ENCODE assay signal across 19 mouse cellular contexts in the genomic region with DNA sequence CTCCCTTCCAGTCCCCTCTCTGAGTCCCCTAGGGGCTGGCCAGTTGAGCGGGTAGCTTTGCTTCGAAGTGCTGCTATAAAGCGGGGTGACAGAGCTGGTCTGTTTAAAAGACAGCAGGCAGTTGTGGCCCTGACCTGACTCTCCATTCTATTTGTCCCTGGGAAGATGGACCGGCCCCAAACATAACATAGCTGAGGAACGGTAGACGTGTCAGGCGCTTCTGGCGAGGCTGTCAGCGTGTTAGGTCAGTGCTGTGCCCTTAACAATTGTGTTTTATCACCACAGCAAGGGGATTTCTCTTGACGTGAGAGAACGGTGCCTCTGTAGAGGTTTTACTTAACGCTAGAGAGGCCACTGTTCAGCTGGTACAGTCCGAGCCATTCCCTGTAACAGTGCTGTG.
A peak's percentile ranks its signal among the peaks of the same experiment; 100 is the strongest.
DNase-seq lines count a peak whose midpoint lies in the region; ATAC-seq lines count a peak whose summit lies in the region.
"Had no signal": no experiment of that assay in that cellular context is flagged by ENCODE, and none has a peak within 500 bp of the region (broad histone marks: within the 10 kb centered on the region; RNA-seq: fewer than 3 reads in every experiment).

No protein-coding gene starts in this region.

- no peaks in the 10 kb centered on the region for H3K36me3 ChIP-seq in heart, embryonic 12.5 days
- H3K36me3 ChIP-seq in hindbrain, embryonic 13.5 days = no peaks in the 10 kb centered on the region
- H3K36me3 ChIP-seq in hindbrain, embryonic 16.5 days (ENCODE audit: control insufficient read depth, insufficient read depth, low read length) = no peaks in the 10 kb centered on the region
- H3K36me3 ChIP-seq: hindbrain, embryonic 15.5 days; intestine, embryonic 15.5 days; midbrain, embryonic 10.5 days; neural tube, embryonic 15.5 days had no signal

- no peaks in the 10 kb centered on the region for H3K27me3 ChIP-seq in heart, embryonic 12.5 days (replicated peaks)
- H3K27me3 ChIP-seq in hindbrain, embryonic 13.5 days = 0 out of 2 replicates have a peak, but pooled peaks cover 4% of the 10 kb centered on the region
- H3K27me3 ChIP-seq in hindbrain, embryonic 16.5 days (replicated peaks; ENCODE audit: control insufficient read depth, insufficient read depth, low read length) = no peaks in the 10 kb centered on the region
- H3K27me3 ChIP-seq: forebrain, embryonic 13.5 days; hindbrain, embryonic 15.5 days; intestine, embryonic 15.5 days; neural tube, embryonic 15.5 days had no signal

- no peaks in the 10 kb centered on the region for H3K9me3 ChIP-seq in heart, embryonic 12.5 days (replicated peaks)
- no peaks in the 10 kb centered on the region for H3K9me3 ChIP-seq in hindbrain, embryonic 13.5 days
- H3K9me3 ChIP-seq in hindbrain, embryonic 16.5 days (ENCODE audit: control insufficient read depth, low read length) = no peaks in the 10 kb centered on the region
- H3K9me3 ChIP-seq: forebrain, embryonic 13.5 days; hindbrain, embryonic 15.5 days; intestine, embryonic 15.5 days; midbrain, embryonic 10.5 days; neural tube, embryonic 15.5 days had no signal

- WGBS in heart, embryonic 12.5 days = 23% methylated on average over 13 of the region's 13 CpGs
- 46% methylated on average over 13 of the region's 13 CpGs for WGBS in hindbrain, embryonic 13.5 days
- 47% methylated on average over 13 of the region's 13 CpGs for WGBS in hindbrain, embryonic 16.5 days

- peak; percentile 48; the same call in 1 of the 2 replicates for ATAC-seq in heart, embryonic 12.5 days (ENCODE audit: insufficient number of reproducible peaks, low FRiP score)
- no peak for ATAC-seq in hindbrain, embryonic 13.5 days (ENCODE audit: low FRiP score)
- ATAC-seq in hindbrain, embryonic 16.5 days = no peak
- ATAC-seq: forebrain, embryonic 13.5 days; intestine, embryonic 15.5 days had no signal

- DNase-seq in heart, adult 9 months (ENCODE audit: low spot score in 2 of 2) = no peak
- peak; percentile 71 for DNase-seq in adrenal gland, postnatal 14 days
- DNase-seq in retina, embryonic 14.5 days (ENCODE audit: low spot score) = peak; percentile 38
- DNase-seq in spleen, adult 18-20 months = no peak
- DNase-seq: cerebellum, adult 2 months; cerebellum, postnatal 25 days; gastrocnemius, adult 2 months; kidney, adult 8-10 months; kidney, postnatal 25 days had no signal

- H3K4me2 ChIP-seq in heart, embryonic 12.5 days = peak overlapping the region; percentile 32
- H3K4me2 ChIP-seq in hindbrain, embryonic 13.5 days = no peak overlapping the region
- H3K4me2 ChIP-seq in hindbrain, embryonic 16.5 days (ENCODE audit: low read length) = no peak overlapping the region
- H3K4me2 ChIP-seq: forebrain, embryonic 13.5 days; hindbrain, embryonic 15.5 days; intestine, embryonic 15.5 days; neural tube, embryonic 15.5 days had no signal

- H3K9ac ChIP-seq in heart, embryonic 12.5 days = no peak overlapping the region
- H3K9ac ChIP-seq in hindbrain, embryonic 13.5 days = peak overlapping the region; percentile 43; the same call in 1 of the 2 replicates
- no peak overlapping the region for H3K9ac ChIP-seq in hindbrain, embryonic 16.5 days (ENCODE audit: low read depth, low read length)
- H3K9ac ChIP-seq: forebrain, embryonic 13.5 days; hindbrain, embryonic 15.5 days; intestine, embryonic 15.5 days; neural tube, embryonic 15.5 days had no signal

- 0 out of 2 replicates have a peak overlapping the region, but pooled peaks have one; percentile 8 for H3K27ac ChIP-seq in heart, embryonic 12.5 days (ENCODE audit: poor library complexity, severe bottlenecking)
- no peak overlapping the region for H3K27ac ChIP-seq in hindbrain, embryonic 13.5 days
- H3K27ac ChIP-seq in hindbrain, embryonic 16.5 days (ENCODE audit: low read depth, low read length) = no peak overlapping the region
- H3K27ac ChIP-seq: forebrain, embryonic 13.5 days; gastrocnemius, adult 2 months; hindbrain, embryonic 15.5 days; intestine, embryonic 15.5 days; layer of hippocampus, adult 2 months; macrophage; midbrain, embryonic 10.5 days; neural tube, embryonic 15.5 days had no signal

- H3K4me1 ChIP-seq in heart, embryonic 12.5 days (replicated peaks) = peaks cover 36% of the 10 kb centered on the region
- H3K4me1 ChIP-seq in hindbrain, embryonic 13.5 days (replicated peaks) = peaks cover 6% of the 10 kb centered on the region
- H3K4me1 ChIP-seq in hindbrain, embryonic 16.5 days (ENCODE audit: control insufficient read depth, insufficient read depth, low read depth, low read length) = no peaks in the 10 kb centered on the region
- H3K4me1 ChIP-seq: intestine, embryonic 15.5 days had no signal

- H3K4me3 ChIP-seq in heart, embryonic 12.5 days = no peak overlapping the region
- H3K4me3 ChIP-seq in hindbrain, embryonic 13.5 days = no peak overlapping the region
- no peak overlapping the region for H3K4me3 ChIP-seq in hindbrain, embryonic 16.5 days (ENCODE audit: low read length)
- H3K4me3 ChIP-seq: forebrain, embryonic 13.5 days; gastrocnemius, adult 2 months; hindbrain, embryonic 15.5 days; intestine, embryonic 15.5 days; layer of hippocampus, adult 2 months; midbrain, embryonic 10.5 days; neural tube, embryonic 15.5 days had no signal

Comparison
In these comparisons a context has a peak if more than half of its experiments do, and no peak if none do; other contexts are left out.
1. DNase-seq: peak in adrenal gland, postnatal 14 days (single experiment) and retina, embryonic 14.5 days (single experiment); none in heart, adult 9 months (0 of 2) and spleen, adult 18-20 months (0 of 2).